Mouse (Mus musculus) thymus, adult 2 months (tissue): ENCODE results near the gene Adprm. TPM values are rescaled to one million over a fixed set of nuclear protein-coding genes. Genes with fewer than 3 reads are reported as not detected.
A peak's percentile ranks its signal among the peaks of the same experiment; 100 is the strongest.
"Not testable (repeated sequence)": the region's sequence is repeated elsewhere in the genome, so short reads cannot be mapped to it uniquely, and the experiment has no call there.

Experiments
- DNase-seq: peaks from one replicate; pipeline ENCODE4 v3.0.0; 2021
- H3K27ac ChIP-seq: fragments of 200-500 bp; 2 replicates; pipeline ENCODE4 v1.5.1; 2012; ENCODE audit warnings: low read length, control low read depth; ENCODE audit not compliant: control insufficient read depth, insufficient read depth
- H3K27me3 ChIP-seq: fragments of 200-500 bp; 2 replicates; pipeline ENCODE4 v1.6.1; 2012; ENCODE audit warnings: mild to moderate bottlenecking, low read length, moderate library complexity, mixed read lengths; ENCODE audit not compliant: control insufficient read depth, insufficient read depth
- H3K36me3 ChIP-seq: fragments of 200-500 bp; 2 replicates; pipeline ENCODE4 v1.6.1; 2012; ENCODE audit warnings: mild to moderate bottlenecking, low read length, moderate library complexity; ENCODE audit not compliant: control insufficient read depth, insufficient read depth
- H3K4me1 ChIP-seq: fragments of 200-500 bp; replicated peaks from 2 replicates; pipeline ENCODE4 v1.6.1; 2012; ENCODE audit warnings: low read length; ENCODE audit not compliant: control insufficient read depth, insufficient read depth
- H3K4me3 ChIP-seq: fragments of 200-500 bp; 2 replicates; pipeline ENCODE4 v1.5.1; 2012; ENCODE audit warnings: mild to moderate bottlenecking, low read length, control low read depth, moderate library complexity; ENCODE audit not compliant: control insufficient read depth, insufficient read depth
- CTCF ChIP-seq: fragments of 200-500 bp; IDR thresholded peaks from 2 replicates; pipeline ENCODE4 v1.5.1; 2012; ENCODE audit warnings: mild to moderate bottlenecking, control low read depth, low read length, moderate library complexity, borderline replicate concordance; ENCODE audit not compliant: control insufficient read depth, poor library complexity, insufficient read depth; ENCODE audit errors: extremely low read depth
- POLR2A ChIP-seq: fragments of 200-500 bp; IDR thresholded peaks from 2 replicates; pipeline ENCODE4 v1.6.1; 2012; ENCODE audit warnings: mild to moderate bottlenecking, low read length, control low read depth, moderate library complexity; ENCODE audit not compliant: control insufficient read depth, poor library complexity, insufficient read depth; ENCODE audit errors: extremely low read depth
- WGBS: fragments of 180-500 bp; shearing (Covaris S2); methylation state at CpG from one replicate; pipeline ENCODE4 v1.1.7; 2018; 5-methylcytosine and 5-hydroxymethylcytosine counted together
- polyA plus RNA-seq: library from polyadenylated mRNA; depleted of rRNA; stranded (reverse); fragments of >200 nt; gene quantifications from 2 replicates; pipeline ENCODE4 v1.2.3, GENCODE M21; 2012

Gene Adprm
- polyA plus RNA-seq, 1 experiment: 26.2 TPM

GRCm38 (mm10) chr11:67093652-67094051 is 41.3 kb upstream of the Adprm start:
- Histone ChIP-seq H3K27me3 (no peaks in the 10 kb centered on the region), H3K36me3 (no peaks in the 10 kb centered on the region), H3K4me1 (no peaks in the 10 kb centered on the region), H3K4me3 (no peak overlapping the region), H3K27ac (no peak overlapping the region)
- 98% methylated on average over 5 of the region's 5 CpGs for WGBS
- TF ChIP-seq CTCF (no peak), POLR2A (no peak)
- DNase-seq: no peak

- no peak for TF ChIP-seq CTCF
- TF ChIP-seq POLR2A: no peak
- no peaks in the 10 kb centered on the region for H3K36me3 ChIP-seq
- no peak overlapping the region for H3K27ac ChIP-seq
- no peaks in the 10 kb centered on the region for H3K27me3 ChIP-seq
- H3K4me3 ChIP-seq: no peak overlapping the region
- WGBS: 80% methylated on average over 9 of the region's 9 CpGs
- DNase-seq: no peak
- H3K4me1 ChIP-seq: no peaks in the 10 kb centered on the region
Measured at GRCm38 (mm10) chr11:67093201-67093600, 40.8 kb upstream of the Adprm start.

- H3K27me3 ChIP-seq, DNase-seq, H3K27ac ChIP-seq, H3K36me3 ChIP-seq, H3K4me1 ChIP-seq, H3K4me3 ChIP-seq: not testable (repeated sequence)
- WGBS: 91% methylated on average over 12 of the region's 12 CpGs
Measured at GRCm38 (mm10) chr11:67092354-67092753, 40.0 kb upstream of the Adprm start.

GRCm38 (mm10) chr11:67087225-67087624 is 34.8 kb upstream of the Adprm start:
- no peaks in the 10 kb centered on the region for H3K4me1 ChIP-seq
- H3K4me3 ChIP-seq: no peak overlapping the region
- TF ChIP-seq POLR2A (no peak), CTCF (no peak)
- WGBS: 88% methylated on average over 12 of the region's 12 CpGs
- no peak overlapping the region for H3K27ac ChIP-seq
- no peaks in the 10 kb centered on the region for H3K27me3 ChIP-seq
- no peak for DNase-seq
- H3K36me3 ChIP-seq: no peaks in the 10 kb centered on the region

- 77% methylated on average over 9 of the region's 9 CpGs for WGBS
- Histone ChIP-seq H3K4me3 (no peak overlapping the region), H3K36me3 (no peaks in the 10 kb centered on the region), H3K4me1 (no peaks in the 10 kb centered on the region), H3K27me3 (no peaks in the 10 kb centered on the region), H3K27ac (no peak overlapping the region)
- DNase-seq: no peak
- TF ChIP-seq CTCF (no peak), POLR2A (no peak)
Measured at GRCm38 (mm10) chr11:67086467-67087164, 34.2 kb upstream of the Adprm start.

GRCm38 (mm10) chr11:67085489-67085888 is 33.1 kb upstream of the Adprm start:
- no peak for TF ChIP-seq POLR2A
- no peak for TF ChIP-seq CTCF
- 4% methylated on average over 6 of the region's 6 CpGs for WGBS
- no peaks in the 10 kb centered on the region for H3K4me1 ChIP-seq
- no peak overlapping the region for H3K27ac ChIP-seq
- H3K36me3 ChIP-seq: no peaks in the 10 kb centered on the region
- H3K27me3 ChIP-seq: no peaks in the 10 kb centered on the region
- no peak overlapping the region for H3K4me3 ChIP-seq
- peak; percentile 61 for DNase-seq
